Mouse (Mus musculus): Measurements from ENCODE around the gene Map4k2.
A peak's percentile ranks its signal among the peaks of the same experiment; 100 is the strongest.

Map4k2 gene

DNA sequence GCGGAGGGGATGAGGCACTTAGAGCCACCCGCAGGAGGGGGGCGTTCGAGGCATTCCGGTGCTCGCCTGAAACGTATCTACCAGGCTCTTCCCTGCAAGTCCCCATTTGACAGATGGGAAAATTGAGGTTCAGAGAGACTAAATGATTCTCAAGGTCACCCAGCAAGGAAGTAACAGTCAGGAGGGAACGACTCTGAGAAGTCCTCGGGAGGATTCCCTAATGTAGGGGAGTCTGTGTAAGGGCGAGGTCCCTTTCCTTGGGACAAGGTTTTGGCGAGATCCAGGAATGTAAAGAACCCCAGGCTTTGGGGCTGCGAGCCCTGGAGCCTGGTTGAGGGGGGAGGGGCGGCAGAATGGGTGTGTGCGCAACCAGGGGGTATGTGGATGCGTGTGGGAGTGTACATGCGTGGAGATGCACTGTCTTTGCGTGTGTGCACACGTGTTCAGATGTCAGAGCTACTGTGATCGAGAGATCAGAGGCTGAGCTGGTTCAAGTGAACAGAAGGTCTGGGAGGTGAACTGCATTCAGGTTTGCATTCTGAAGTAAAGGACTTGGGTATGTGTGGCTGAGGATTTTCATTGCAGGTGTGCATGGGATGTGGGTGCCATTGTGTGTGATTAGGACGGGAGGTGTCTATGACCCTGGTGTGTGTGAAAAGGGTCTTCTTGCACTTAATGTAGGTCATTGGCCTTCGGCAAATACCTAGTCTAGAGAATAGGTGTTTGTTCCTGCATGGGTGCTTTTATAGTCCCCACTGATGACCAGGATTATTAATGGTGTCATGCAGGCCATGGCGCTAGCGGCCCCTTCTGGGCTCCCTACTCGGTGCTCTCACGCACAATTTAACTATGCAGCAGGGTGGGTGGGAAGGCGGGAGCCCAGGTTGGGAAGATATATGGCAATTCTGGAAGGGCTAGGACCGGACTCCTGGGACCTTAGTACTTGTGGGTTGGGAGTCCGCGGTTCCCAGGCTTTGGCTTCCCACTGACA lies 59.5 kb downstream of the Map4k2 start:
- no peak for DNase-seq (ENCODE audit: low read depth, low spot score)

GRCm38 (mm10) chr19:6401131-6401815 lies 60.3 kb downstream of the Map4k2 start:
- DNase-seq (ENCODE audit: low read depth, low spot score), result peak; percentile 53

DNA sequence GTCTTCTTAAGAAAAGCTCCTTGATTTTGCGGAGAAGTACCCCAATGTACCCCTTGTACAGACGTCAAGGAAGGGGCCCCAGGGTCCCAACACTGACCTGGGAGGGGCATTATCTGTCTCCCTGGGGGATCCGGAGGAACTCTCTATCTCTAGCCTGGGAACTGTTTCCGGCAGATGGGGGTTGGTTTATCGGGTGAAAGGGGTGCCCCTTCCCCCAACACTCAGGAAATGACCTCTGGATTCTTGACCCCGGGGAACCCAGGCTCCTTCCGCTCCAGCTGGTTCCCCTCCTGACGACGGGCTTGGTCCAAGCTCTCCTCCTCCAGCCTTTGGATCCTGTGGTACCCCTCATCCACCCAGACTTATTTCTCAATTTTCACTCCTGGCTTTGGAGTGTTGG lies 61.0 kb downstream of the Map4k2 start:
- no peak for DNase-seq (ENCODE audit: low read depth, low spot score)

DNA sequence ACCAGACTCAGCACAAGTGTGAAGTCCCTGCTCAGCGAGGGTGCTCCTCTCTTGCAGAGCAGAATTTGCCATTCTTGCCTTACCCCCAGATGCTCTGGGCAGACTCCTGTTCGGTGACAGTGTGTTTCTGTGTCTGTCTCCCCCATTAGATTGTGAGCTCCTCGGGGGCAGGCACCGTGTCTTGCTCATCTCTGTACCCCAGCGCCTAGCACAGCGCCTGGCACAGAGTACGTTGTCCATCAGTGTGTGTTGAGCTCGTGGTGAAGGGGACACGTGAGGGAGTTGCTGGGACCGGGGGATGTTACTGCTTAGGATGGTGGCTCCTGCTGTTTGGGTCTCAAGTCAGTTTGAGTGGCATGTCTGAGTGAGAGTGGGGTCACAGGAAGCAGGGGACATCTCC lies 62.9 kb downstream of the Map4k2 start:
- no peak for DNase-seq (ENCODE audit: low read depth, low spot score)
